ENCODE assay signal across 8 mouse cellular contexts in genomic region chr9:68014991-68015396, GRCm38 (mm10).
DNase-seq lines count a peak whose midpoint lies in the region; ATAC-seq lines count a peak whose summit lies in the region.

No protein-coding gene starts in this region.

- H3K27ac ChIP-seq in embryonic facial prominence, embryonic 11.5 days (replicated peaks; ENCODE audit: low read depth, low read length) = no peak overlapping the region
- no peak overlapping the region for H3K27ac ChIP-seq in limb, embryonic 12.5 days
- H3K27ac ChIP-seq in neural tube, embryonic 12.5 days = no peak overlapping the region

- no peak overlapping the region for H3K4me3 ChIP-seq in embryonic facial prominence, embryonic 11.5 days (ENCODE audit: low read depth, low read length)
- no peak overlapping the region for H3K4me3 ChIP-seq in limb, embryonic 12.5 days (replicated peaks)
- H3K4me3 ChIP-seq in neural tube, embryonic 12.5 days = no peak overlapping the region

- H3K4me2 ChIP-seq in embryonic facial prominence, embryonic 11.5 days (ENCODE audit: low read depth, low read length) = no peak overlapping the region
- peak overlapping the region; percentile 28; the same call in 1 of the 2 replicates for H3K4me2 ChIP-seq in limb, embryonic 12.5 days
- H3K4me2 ChIP-seq in neural tube, embryonic 12.5 days (replicated peaks) = peak overlapping the region; percentile 34; the same call in 1 of the 2 replicates

- no peaks in the 10 kb centered on the region for H3K36me3 ChIP-seq in embryonic facial prominence, embryonic 11.5 days (replicated peaks; ENCODE audit: control insufficient read depth, insufficient read depth, low read depth, low read length)
- H3K36me3 ChIP-seq in limb, embryonic 12.5 days = no peaks in the 10 kb centered on the region
- no peaks in the 10 kb centered on the region for H3K36me3 ChIP-seq in neural tube, embryonic 12.5 days

- H3K4me1 ChIP-seq in embryonic facial prominence, embryonic 11.5 days (ENCODE audit: control insufficient read depth, insufficient read depth, low read length) = no peaks in the 10 kb centered on the region; the same call in 1 of the 2 replicates
- 0 out of 2 replicates have a peak, but pooled peaks cover 3% of the 10 kb centered on the region for H3K4me1 ChIP-seq in limb, embryonic 12.5 days (replicated peaks)
- 0 out of 2 replicates have a peak, but pooled peaks cover 3% of the 10 kb centered on the region for H3K4me1 ChIP-seq in neural tube, embryonic 12.5 days

- peak; percentile 61 for DNase-seq in A20 (ENCODE audit: low read depth, low spot score)
- peak; percentile 71 for DNase-seq in adrenal gland, postnatal 25 days
- peak; percentile 89 for DNase-seq in embryonic facial prominence, embryonic 11.5 days (ENCODE audit: low spot score)
- peak; percentile 98 for DNase-seq in heart, adult 11 months
- DNase-seq in kidney, adult 9 months = peak; percentile 76
- peak; percentile 7 to 10 for DNase-seq in thymus, adult 18-20 months

- ATAC-seq in embryonic facial prominence, embryonic 11.5 days (replicated peaks; ENCODE audit: insufficient number of reproducible peaks, low FRiP score, low TSS enrichment, low read depth) = no peak
- no peak for ATAC-seq in limb, embryonic 12.5 days (ENCODE audit: insufficient number of reproducible peaks, insufficient read depth, low FRiP score, low TSS enrichment, low read depth)
- ATAC-seq in neural tube, embryonic 12.5 days (ENCODE audit: low FRiP score, low read depth) = no peak

- no peak overlapping the region for H3K9ac ChIP-seq in embryonic facial prominence, embryonic 11.5 days (replicated peaks; ENCODE audit: low read length)
- no peak overlapping the region for H3K9ac ChIP-seq in limb, embryonic 12.5 days (replicated peaks)
- H3K9ac ChIP-seq in neural tube, embryonic 12.5 days = no peak overlapping the region

- H3K27me3 ChIP-seq in embryonic facial prominence, embryonic 11.5 days (ENCODE audit: control insufficient read depth, insufficient read depth, low read length) = no peaks in the 10 kb centered on the region; the same call in 1 of the 2 replicates
- peaks cover 17% of the 10 kb centered on the region for H3K27me3 ChIP-seq in limb, embryonic 12.5 days
- H3K27me3 ChIP-seq in neural tube, embryonic 12.5 days (replicated peaks) = 0 out of 2 replicates have a peak, but pooled peaks cover 5% of the 10 kb centered on the region

- WGBS in embryonic facial prominence, embryonic 11.5 days = 7% methylated on average over 11 of the region's 11 CpGs
- 8% methylated on average over 11 of the region's 11 CpGs for WGBS in limb, embryonic 12.5 days
- WGBS in neural tube, embryonic 12.5 days = 8% methylated on average over 11 of the region's 11 CpGs

- no peaks in the 10 kb centered on the region for H3K9me3 ChIP-seq in embryonic facial prominence, embryonic 11.5 days (replicated peaks; ENCODE audit: control insufficient read depth, low read length)
- H3K9me3 ChIP-seq in limb, embryonic 12.5 days = no peaks in the 10 kb centered on the region
- no peaks in the 10 kb centered on the region for H3K9me3 ChIP-seq in neural tube, embryonic 12.5 days

Comparison
In these comparisons a context has a peak if more than half of its experiments do, and no peak if none do; other contexts are left out.
1. DNase-seq: peak in every context shown above with its lines; median percentile 98 in heart, adult 11 months; 89 in embryonic facial prominence, embryonic 11.5 days; 76 in kidney, adult 9 months; 71 in adrenal gland, postnatal 25 days; 61 in A20; 8 in thymus, adult 18-20 months.